15 mouse cellular contexts compared by ENCODE assay signal in the genomic region with DNA sequence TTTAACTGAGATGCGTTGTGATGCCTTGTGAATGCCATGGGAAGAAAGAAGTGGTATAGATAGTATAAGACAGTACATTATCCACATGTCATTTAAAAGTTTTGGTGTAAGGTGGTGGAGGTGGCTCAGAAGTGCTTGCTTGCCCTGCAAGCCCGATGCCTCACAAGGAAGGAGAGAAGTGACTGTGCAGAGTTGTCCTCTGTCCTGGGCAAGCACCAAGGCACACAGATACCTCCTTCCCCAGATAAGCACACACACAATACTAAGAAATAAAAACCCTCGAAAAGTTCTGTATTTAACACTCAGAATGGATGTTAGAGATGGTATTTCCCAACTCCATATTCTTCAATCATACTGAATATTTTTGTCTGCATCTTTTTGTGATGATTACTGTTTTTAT.
"Had no signal": no experiment of that assay in that cellular context is flagged by ENCODE, and none has a peak within 500 bp of the region (broad histone marks: within the 10 kb centered on the region; RNA-seq: fewer than 3 reads in every experiment).

No protein-coding gene starts in this region.

- DNase-seq: kidney, adult 9 months; kidney, postnatal 4 days; lung, embryonic 14.5 days; lung, postnatal 10 days; lung, postnatal 4 days; midbrain, embryonic 14.5 days; thymus, adult 2 months; thymus, postnatal 25 days had no signal

- H3K9ac ChIP-seq: limb, embryonic 12.5 days; lung, embryonic 14.5 days; neural tube, embryonic 12.5 days had no signal

- H3K4me3 ChIP-seq: layer of hippocampus, adult 2 months; limb, embryonic 12.5 days; midbrain, embryonic 10.5 days; neural tube, embryonic 12.5 days had no signal

- H3K4me2 ChIP-seq: limb, embryonic 12.5 days; lung, embryonic 14.5 days; neural tube, embryonic 12.5 days had no signal

- H3K27ac ChIP-seq: kidney, postnatal 0 days; layer of hippocampus, adult 2 months; limb, embryonic 12.5 days; midbrain, embryonic 10.5 days; neural tube, embryonic 12.5 days had no signal

- H3K27me3 ChIP-seq: limb, embryonic 12.5 days; neural tube, embryonic 12.5 days had no signal

- H3K36me3 ChIP-seq: neural tube, embryonic 12.5 days had no signal

- ATAC-seq: inflammation-experienced regulatory T-cells, adult 6 months; intestine, postnatal 0 days had no signal

- H3K9me3 ChIP-seq: limb, embryonic 12.5 days; midbrain, embryonic 10.5 days; neural tube, embryonic 12.5 days had no signal
